Mouse (Mus musculus) gastrocnemius, adult 2 months (tissue): ENCODE measurements around the gene Cox6b1. TPM values are rescaled to one million over a fixed set of nuclear protein-coding genes. Genes with fewer than 3 reads are reported as not detected.

Source experiments
- DNase-seq: peaks from one replicate; pipeline ENCODE4 v3.0.0; 2022
- H3K27ac ChIP-seq: fragments of 200-600 bp; 2 replicates; pipeline ENCODE4 v1.8.1; 2022; ENCODE audit warnings: mild to moderate bottlenecking
- H3K4me3 ChIP-seq: fragments of 200-600 bp; 2 replicates; pipeline ENCODE4 v1.8.1; 2022; ENCODE audit warnings: mild to moderate bottlenecking, moderate library complexity
- CTCF ChIP-seq: fragments of 200-600 bp; IDR thresholded peaks from 2 replicates; pipeline ENCODE4 v1.8.1; 2022; ENCODE audit warnings: antibody characterized with exemption, mild to moderate bottlenecking, moderate library complexity
- intact Hi-C: fragments of 180-260 bp; cut with DNase I; formaldehyde crosslinking; loops from one replicate; pipeline ENCODE4 v1.15.1; 2025
- total RNA-seq, 2 experiments: library from RNA; stranded (reverse); gene quantifications; 2 replicates each; pipeline ENCODE4 v1.2.3; 2021

Gene Cox6b1
- total RNA-seq, 2 experiments from 2014 or later, result 1,338 to 2,234 TPM

GRCm38 (mm10) chr7:30629013-30629412, 3.1 kb upstream of the Cox6b1 start:
- no peak for DNase-seq
- intact Hi-C loops, result loop anchor here (10.0 kb wide), 1 partner anchor 326 kb away; the partner anchor contains the start of gene Usf2
- no peak for TF ChIP-seq CTCF
- H3K27ac ChIP-seq, result no peak overlapping the region
- no peak overlapping the region for H3K4me3 ChIP-seq

DNA sequence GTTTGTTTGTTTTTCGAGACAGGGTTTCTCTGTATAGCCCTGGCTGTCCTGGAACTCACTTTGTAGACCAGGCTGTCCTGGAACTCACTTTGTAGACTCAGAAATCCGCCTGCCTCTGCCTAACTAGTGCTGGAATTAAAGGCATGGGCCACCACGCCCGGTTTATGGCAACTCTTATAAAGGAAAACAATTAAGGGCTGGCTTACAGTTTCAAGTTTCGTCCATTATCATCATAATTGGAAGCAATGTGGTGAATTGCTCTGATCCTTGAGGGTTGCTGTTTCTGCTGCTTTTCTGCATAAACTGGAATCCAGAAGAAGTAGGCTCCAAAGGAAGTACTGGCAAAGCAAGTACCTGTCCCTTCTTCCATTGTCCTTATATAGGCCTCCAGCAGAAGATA, 696 bp upstream of the Cox6b1 start:
- intact Hi-C loops, result loop anchor here (10.0 kb wide), 1 partner anchor 328 kb away; the partner anchor contains the start of gene Usf2
- no peak overlapping the region; the same call in 1 of the 2 replicates for H3K4me3 ChIP-seq
- H3K27ac ChIP-seq, result peak overlapping the region; percentile 92
- no peak for DNase-seq
- TF ChIP-seq CTCF, result no peak

DNA sequence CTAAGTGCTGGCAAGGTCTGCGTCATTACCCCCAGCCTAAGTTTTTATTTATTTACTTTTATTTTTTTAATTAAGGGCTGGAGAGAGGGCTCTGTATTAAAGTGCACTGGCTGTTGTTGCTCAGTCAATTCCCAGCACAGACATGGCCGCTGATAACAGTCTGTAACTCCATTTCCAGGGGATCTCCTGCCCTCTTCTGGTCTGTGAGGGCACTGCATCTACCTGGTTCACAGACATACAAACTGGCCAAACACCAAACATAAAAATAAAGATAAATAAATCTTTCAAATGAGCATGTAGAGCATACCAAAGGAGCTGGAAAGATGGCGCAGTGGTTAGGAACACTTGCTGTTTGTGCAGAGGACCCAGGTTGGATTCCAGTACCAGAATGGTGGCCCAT, 6.7 kb downstream of the Cox6b1 start:
- peak; percentile 68 for TF ChIP-seq CTCF
- no peak overlapping the region for H3K27ac ChIP-seq
- intact Hi-C loops, result no loop called here
- no peak overlapping the region for H3K4me3 ChIP-seq
- peak; percentile 34 for DNase-seq

- no peak for TF ChIP-seq CTCF
- intact Hi-C loops, result no loop called here
- no peak overlapping the region for H3K27ac ChIP-seq
- DNase-seq, result no peak
- H3K4me3 ChIP-seq, result no peak overlapping the region
These were observed 7.3 kb downstream of the Cox6b1 start for GRCm38 (mm10) chr7:30618658-30619057.

DNA sequence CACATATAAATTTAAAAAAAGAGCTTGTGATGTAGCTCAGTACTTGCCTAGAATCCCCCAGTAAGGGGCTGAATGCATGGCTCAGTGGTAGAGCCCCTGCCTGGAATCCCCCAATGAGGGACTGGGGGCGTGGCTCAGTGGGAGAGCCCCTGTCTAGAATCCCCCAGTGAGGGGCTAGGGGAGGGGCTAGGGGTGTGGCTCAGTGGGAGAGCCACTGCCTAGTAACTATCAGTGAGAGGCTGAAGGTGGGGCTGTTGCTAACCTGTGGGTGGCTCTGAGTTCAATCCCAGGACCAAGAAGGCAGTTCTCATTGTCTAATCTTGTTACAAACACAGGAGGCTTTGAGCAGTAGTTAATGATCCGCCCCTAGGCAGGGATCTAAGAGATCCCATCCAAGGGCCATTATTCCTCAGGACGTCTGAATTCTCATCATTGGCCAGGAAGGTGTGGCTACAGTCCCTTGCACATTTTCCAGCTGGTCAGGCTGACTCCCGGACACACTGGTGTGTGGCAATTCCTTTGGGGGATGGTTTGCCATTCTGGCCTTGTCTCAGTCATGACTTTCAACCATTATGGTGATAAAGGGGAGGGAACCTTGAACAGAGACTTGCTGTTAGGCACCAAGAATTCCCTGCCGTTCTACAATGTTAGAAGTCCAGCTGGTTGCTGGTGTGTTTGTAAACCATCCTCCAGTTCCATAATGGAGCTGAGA, 10.7 kb downstream of the Cox6b1 start:
- no peak for TF ChIP-seq CTCF
- no peak for DNase-seq
- no peak overlapping the region for H3K27ac ChIP-seq
- H3K4me3 ChIP-seq, result no peak overlapping the region
- intact Hi-C loops, result no loop called here

DNA sequence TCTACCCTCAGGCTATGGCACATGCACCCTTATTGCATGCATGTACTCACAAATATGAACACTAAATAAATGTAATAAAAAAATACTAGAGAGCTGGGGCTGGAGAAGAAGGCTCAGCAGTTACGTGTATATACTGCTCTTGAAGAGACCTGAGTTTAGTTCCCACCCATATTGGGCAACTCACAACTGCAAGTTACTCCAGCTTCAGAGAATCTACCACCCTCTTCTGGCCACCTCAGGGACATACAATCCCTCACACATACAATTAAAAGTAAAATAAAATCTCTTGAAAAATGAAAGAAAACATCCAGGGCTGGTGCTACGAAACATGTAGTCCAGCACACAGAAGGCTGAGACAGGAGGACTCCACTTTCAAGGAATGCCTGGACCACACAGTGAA, 11.5 kb downstream of the Cox6b1 start:
- intact Hi-C loops, result no loop called here
- no peak overlapping the region for H3K27ac ChIP-seq
- no peak overlapping the region for H3K4me3 ChIP-seq
- DNase-seq, result no peak
- TF ChIP-seq CTCF, result peak; percentile 24; the same call in 1 of the 2 replicates

DNA sequence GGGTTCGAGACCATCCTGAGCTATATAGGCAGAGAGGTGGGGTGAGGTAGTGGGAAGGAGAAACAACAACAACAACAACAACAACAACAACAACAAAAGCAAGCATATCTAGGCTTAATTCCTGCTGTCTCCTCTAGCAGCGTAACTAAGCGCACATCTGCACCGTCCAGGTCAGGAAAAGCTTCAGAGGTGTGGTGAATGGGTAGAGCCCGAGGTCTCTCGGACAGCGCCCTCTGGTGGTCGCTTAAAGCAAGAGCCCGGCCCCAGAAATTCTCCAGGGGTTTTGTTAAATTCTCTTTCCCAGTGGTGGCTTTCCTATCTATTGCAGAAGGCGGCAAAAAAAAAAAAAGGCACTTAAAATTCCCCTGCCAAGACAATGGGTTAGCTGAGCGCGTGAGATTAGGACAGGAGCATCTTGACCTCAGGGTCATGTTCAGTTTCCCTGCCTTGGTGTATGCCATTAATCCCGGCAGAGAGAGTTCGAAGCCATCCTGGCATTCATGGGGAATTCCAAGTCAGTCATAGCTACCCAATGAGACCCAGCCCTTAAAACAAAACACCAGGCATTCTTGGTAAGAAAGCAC, 12.3 kb downstream of the Cox6b1 start:
- DNase-seq, result peak; percentile 64
- Histone ChIP-seq H3K4me3 (no peak overlapping the region), H3K27ac (no peak overlapping the region)
- intact Hi-C loops, result loop anchor here (1.0 kb wide), 1 partner anchor 24 kb away; no protein-coding TSS in a partner anchor
- peak; percentile 85 for TF ChIP-seq CTCF

GRCm38 (mm10) chr7:30612654-30613402, 13.1 kb downstream of the Cox6b1 start, which contains the start of gene Upk1a:
Upk1a (minus strand) TSS chr7:30612847.
- H3K4me3 ChIP-seq, result no peak within 1 kb of the TSS
- TF ChIP-seq CTCF, result no peak
- no peak within 1 kb of the TSS for H3K27ac ChIP-seq
- intact Hi-C loops, result loop anchor here (1.0 kb wide), 1 partner anchor 24 kb away; no protein-coding TSS in a partner anchor
- no peak for DNase-seq

GRCm38 (mm10) chr7:30610043-30610442, 15.9 kb downstream of the Cox6b1 start:
- no peak for DNase-seq
- no peak for TF ChIP-seq CTCF
- H3K4me3 ChIP-seq, result no peak overlapping the region
- no peak overlapping the region for H3K27ac ChIP-seq
- intact Hi-C loops, result no loop called here

- no peak overlapping the region for H3K27ac ChIP-seq
- intact Hi-C loops, result no loop called here
- no peak for TF ChIP-seq CTCF
- H3K4me3 ChIP-seq, result no peak overlapping the region
- DNase-seq, result no peak
These were observed 17.5 kb downstream of the Cox6b1 start for GRCm38 (mm10) chr7:30608476-30608875.

DNA sequence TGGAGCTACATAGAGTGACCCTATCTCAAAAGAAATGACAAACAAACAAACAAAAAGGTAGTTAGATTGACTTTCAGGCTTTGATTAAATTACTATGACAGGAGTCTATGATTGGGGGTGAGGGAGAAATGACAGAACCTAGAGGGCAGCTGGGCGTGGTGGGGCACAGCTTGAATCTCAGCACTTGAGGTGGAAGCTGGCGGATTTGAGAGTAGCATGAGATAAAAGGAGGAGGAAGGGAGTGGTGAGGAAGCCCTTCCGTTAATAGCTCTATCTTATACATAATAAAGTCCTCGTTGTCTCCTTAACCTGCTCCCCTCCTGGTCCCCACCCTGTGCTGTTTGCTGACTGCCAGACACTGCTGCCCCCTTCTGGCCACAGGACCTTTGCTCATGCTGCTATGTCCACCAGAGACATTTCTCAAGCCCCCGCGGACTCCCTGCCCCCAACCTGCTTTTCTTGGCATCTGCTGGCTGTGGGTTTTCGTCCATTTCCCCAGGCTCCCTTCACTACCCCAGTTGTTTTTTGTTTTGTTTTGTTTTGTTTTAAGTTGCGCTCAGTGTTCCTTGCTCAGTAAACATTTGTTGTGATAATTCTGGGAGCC, 18.1 kb downstream of the Cox6b1 start:
- TF ChIP-seq CTCF, result peak; percentile 65
- peak; percentile 52 for DNase-seq
- Histone ChIP-seq H3K27ac (no peak overlapping the region), H3K4me3 (no peak overlapping the region)
- intact Hi-C loops, result no loop called here

- DNase-seq, result no peak
- no peak overlapping the region for H3K27ac ChIP-seq
- H3K4me3 ChIP-seq, result no peak overlapping the region
- no peak for TF ChIP-seq CTCF
- intact Hi-C loops, result no loop called here
These were observed 21.0 kb downstream of the Cox6b1 start for GRCm38 (mm10) chr7:30604944-30605343.
